Mouse (Mus musculus): ENCODE results near the gene Klhl26.

Klhl26 gene

GRCm38 (mm10) chr8:70414310-70414946 is 62.3 kb downstream of the Klhl26 start:
- in situ Hi-C loops (cut with MboI, MseI) = loop anchor here (5.0 kb wide), 1 partner anchor 173 kb away; no protein-coding TSS in a partner anchor

- in situ Hi-C loops (cut with MboI, MseI) = loop anchor here (5.0 kb wide), 1 partner anchor 177 kb away; no protein-coding TSS in a partner anchor
Observed at GRCm38 (mm10) chr8:70410281-70410680, 66.5 kb downstream of the Klhl26 start.

- in situ Hi-C loops (cut with MboI, MseI) = no loop called here
Observed at GRCm38 (mm10) chr8:70409455-70409871, 67.3 kb downstream of the Klhl26 start.

- in situ Hi-C loops (cut with MboI, MseI) = no loop called here
Observed at GRCm38 (mm10) chr8:70409019-70409418, 67.7 kb downstream of the Klhl26 start.

- in situ Hi-C loops (cut with MboI, MseI) = no loop called here
Observed at GRCm38 (mm10) chr8:70408301-70408700, 68.5 kb downstream of the Klhl26 start.

GRCm38 (mm10) chr8:70406427-70407069 is 70.2 kb downstream of the Klhl26 start:
- in situ Hi-C loops (cut with MboI, MseI) = no loop called here

GRCm38 (mm10) chr8:70405189-70405588 is 71.6 kb downstream of the Klhl26 start:
- in situ Hi-C loops (cut with MboI, MseI) = no loop called here

- in situ Hi-C loops (cut with MboI, MseI) = no loop called here
Observed at GRCm38 (mm10) chr8:70404212-70404611, 72.6 kb downstream of the Klhl26 start.
